Mouse (Mus musculus) midbrain, embryonic 16.5 days (tissue): ENCODE measurements around the gene Nrgn. TPM values are rescaled to one million over a fixed set of nuclear protein-coding genes. Genes with fewer than 3 reads are reported as not detected.

Experiments used
- ATAC-seq: fragments of 200-750 bp; cut with Nextera tagmentation; 2 replicates; pipeline ENCODE4 v1.8.0; 2017; ENCODE audit warnings: moderate TSS enrichment
- H3K27ac ChIP-seq: fragments of 300-500 bp; sonication (generic); 2 replicates; pipeline ENCODE4 v1.5.1; 2014; ENCODE audit warnings: mild to moderate bottlenecking, low read length, mixed read lengths
- H3K27me3 ChIP-seq: fragments of 300-500 bp; sonication (generic); 2 replicates; pipeline ENCODE4 v1.6.1; 2014; ENCODE audit warnings: low read depth, low read length, mixed read lengths; ENCODE audit not compliant: control insufficient read depth, insufficient read depth
- H3K36me3 ChIP-seq: fragments of 300-500 bp; sonication (generic); 2 replicates; pipeline ENCODE4 v1.6.1; 2014; ENCODE audit warnings: mild to moderate bottlenecking, low read length, moderate library complexity, mixed read lengths; ENCODE audit not compliant: control insufficient read depth, insufficient read depth
- H3K4me1 ChIP-seq: fragments of 300-500 bp; sonication (generic); 2 replicates; pipeline ENCODE4 v1.6.1; 2014; ENCODE audit warnings: mild to moderate bottlenecking, low read length, mixed read lengths; ENCODE audit not compliant: control insufficient read depth, insufficient read depth
- H3K4me2 ChIP-seq: fragments of 300-500 bp; sonication (generic); 2 replicates; pipeline ENCODE4 v1.6.1; 2014; ENCODE audit warnings: mild to moderate bottlenecking, low read length, mixed read lengths
- H3K4me3 ChIP-seq: fragments of 300-500 bp; sonication (generic); 2 replicates; pipeline ENCODE4 v1.5.1; 2014; ENCODE audit warnings: low read depth, mild to moderate bottlenecking, low read length, moderate library complexity, mixed read lengths
- H3K9ac ChIP-seq: fragments of 300-500 bp; sonication (generic); 2 replicates; pipeline ENCODE4 v1.6.1; 2014; ENCODE audit warnings: low read depth, low read length, mixed read lengths
- H3K9me3 ChIP-seq: fragments of 300-500 bp; sonication (generic); replicated peaks from 2 replicates; pipeline ENCODE4 v1.6.1; 2014; ENCODE audit warnings: mild to moderate bottlenecking, low read length, mixed read lengths; ENCODE audit not compliant: control insufficient read depth, poor library complexity, severe bottlenecking
- WGBS: fragments of 180-500 bp; shearing (Covaris S2); extraction: QIAGEN DNeasy Blood & Tissue Kit; methylation state at CpG from one replicate; pipeline ENCODE4 v1.1.7; 2014; 5-methylcytosine and 5-hydroxymethylcytosine counted together
- polyA plus RNA-seq: library from polyadenylated mRNA; unstranded; fragments of >200 nt; fragmentation: Nextera tagmentation; extraction: Ambion mirVana; gene quantifications from 2 replicates; pipeline ENCODE4 v1.2.1, GENCODE M21; 2015

Nrgn gene
- polyA plus RNA-seq, 1 experiment from 2014 or later: 18.4 TPM

- ATAC-seq: no peak
- H3K27ac ChIP-seq: no peak overlapping the region
- no peak overlapping the region for H3K4me3 ChIP-seq
- 17% methylated on average over 27 of the region's 27 CpGs for WGBS
- no peak overlapping the region for H3K9ac ChIP-seq
- peaks cover 12% of the 10 kb centered on the region for H3K4me1 ChIP-seq
- peaks cover 36% of the 10 kb centered on the region for H3K27me3 ChIP-seq
- H3K9me3 ChIP-seq: no peaks in the 10 kb centered on the region
- H3K36me3 ChIP-seq: no peaks in the 10 kb centered on the region
- no peak overlapping the region for H3K4me2 ChIP-seq
Observed at GRCm38 (mm10) chr9:37545847-37546452, 6.8 kb downstream of the Nrgn start.

GRCm38 (mm10) chr9:37545166-37545610 lies 7.5 kb downstream of the Nrgn start:
- Histone ChIP-seq H3K4me3 (peak overlapping the region; percentile 34), H3K4me2 (peak overlapping the region; percentile 57), H3K4me1 (peaks cover 12% of the 10 kb centered on the region), H3K36me3 (no peaks in the 10 kb centered on the region), H3K9ac (0 out of 2 replicates have a peak overlapping the region, but pooled peaks have one; percentile 32), H3K9me3 (no peaks in the 10 kb centered on the region), H3K27me3 (peaks cover 28% of the 10 kb centered on the region), H3K27ac (no peak overlapping the region)
- WGBS: 5% methylated on average over 17 of the region's 17 CpGs
- ATAC-seq: peak; percentile 70

GRCm38 (mm10) chr9:37544447-37545165 lies 8.1 kb downstream of the Nrgn start:
- 0 out of 2 replicates have a peak overlapping the region, but pooled peaks have one; percentile 32 for H3K9ac ChIP-seq

GRCm38 (mm10) chr9:37543869-37544440 lies 8.7 kb downstream of the Nrgn start:
- H3K4me1 ChIP-seq: peaks cover 12% of the 10 kb centered on the region
- no peak for ATAC-seq
- H3K27ac ChIP-seq: no peak overlapping the region
- H3K4me3 ChIP-seq: peak overlapping the region; percentile 34
- no peaks in the 10 kb centered on the region for H3K36me3 ChIP-seq
- peak overlapping the region; percentile 57 for H3K4me2 ChIP-seq
- no peak overlapping the region for H3K9ac ChIP-seq
- no peaks in the 10 kb centered on the region for H3K9me3 ChIP-seq
- WGBS: 26% methylated on average over 12 of the region's 12 CpGs
- H3K27me3 ChIP-seq: peaks cover 22% of the 10 kb centered on the region

More at GRCm38 (mm10) chr9:37544447-37545165, 8.1 kb downstream of the Nrgn start:
- peak overlapping the region; percentile 57 for H3K4me2 ChIP-seq
- H3K9me3 ChIP-seq: no peaks in the 10 kb centered on the region
- WGBS: 2% methylated on average over 29 of the region's 29 CpGs
- H3K4me1 ChIP-seq: peaks cover 12% of the 10 kb centered on the region
- no peak overlapping the region for H3K27ac ChIP-seq
- peak; percentile 43 for ATAC-seq
- H3K27me3 ChIP-seq: peaks cover 27% of the 10 kb centered on the region
- H3K4me3 ChIP-seq: peak overlapping the region; percentile 34
- H3K36me3 ChIP-seq: no peaks in the 10 kb centered on the region

- WGBS: 76% methylated on average over 7 of the region's 7 CpGs
- Histone ChIP-seq H3K4me3 (no peak overlapping the region), H3K9me3 (no peaks in the 10 kb centered on the region), H3K4me2 (no peak overlapping the region), H3K27me3 (peaks cover 19% of the 10 kb centered on the region), H3K4me1 (peaks cover 12% of the 10 kb centered on the region), H3K27ac (no peak overlapping the region), H3K9ac (no peak overlapping the region), H3K36me3 (no peaks in the 10 kb centered on the region)
- ATAC-seq: no peak
Observed at GRCm38 (mm10) chr9:37541851-37542642, 10.7 kb downstream of the Nrgn start.

- Histone ChIP-seq H3K27ac (no peak overlapping the region), H3K27me3 (peaks cover 14% of the 10 kb centered on the region), H3K9me3 (no peaks in the 10 kb centered on the region), H3K4me3 (no peak overlapping the region), H3K4me2 (no peak overlapping the region), H3K9ac (no peak overlapping the region), H3K4me1 (peaks cover 12% of the 10 kb centered on the region), H3K36me3 (no peaks in the 10 kb centered on the region)
- 85% methylated on average over 6 of the region's 6 CpGs for WGBS
- no peak for ATAC-seq
Observed at GRCm38 (mm10) chr9:37540701-37541575, 11.8 kb downstream of the Nrgn start.

- no peak overlapping the region for H3K4me2 ChIP-seq
- peaks cover 11% of the 10 kb centered on the region for H3K27me3 ChIP-seq
- H3K4me3 ChIP-seq: no peak overlapping the region
- no peak overlapping the region for H3K27ac ChIP-seq
- no peak overlapping the region for H3K9ac ChIP-seq
- no peaks in the 10 kb centered on the region for H3K9me3 ChIP-seq
- peaks cover 10% of the 10 kb centered on the region for H3K4me1 ChIP-seq
- no peaks in the 10 kb centered on the region for H3K36me3 ChIP-seq
- ATAC-seq: no peak
- 92% methylated on average over 4 of the region's 4 CpGs for WGBS
Observed at GRCm38 (mm10) chr9:37540226-37540625, 12.5 kb downstream of the Nrgn start.
